Mouse (Mus musculus) adrenal gland, postnatal 0 days (tissue): Measurements from ENCODE around the gene Hist1h2ae. TPM values are rescaled to one million over a fixed set of nuclear protein-coding genes. Genes with fewer than 3 reads are reported as not detected.

ENCODE experiments used
- polyA plus RNA-seq: library from polyadenylated mRNA; unstranded; fragments of >200 nt; fragmentation: Nextera tagmentation; extraction: Ambion mirVana; gene quantifications from 2 replicates; pipeline ENCODE4 v1.2.1, GENCODE M21; 2015

The Hist1h2ae gene
- polyA plus RNA-seq = 38.1 and 43.6 TPM in 2 replicates

DNA sequence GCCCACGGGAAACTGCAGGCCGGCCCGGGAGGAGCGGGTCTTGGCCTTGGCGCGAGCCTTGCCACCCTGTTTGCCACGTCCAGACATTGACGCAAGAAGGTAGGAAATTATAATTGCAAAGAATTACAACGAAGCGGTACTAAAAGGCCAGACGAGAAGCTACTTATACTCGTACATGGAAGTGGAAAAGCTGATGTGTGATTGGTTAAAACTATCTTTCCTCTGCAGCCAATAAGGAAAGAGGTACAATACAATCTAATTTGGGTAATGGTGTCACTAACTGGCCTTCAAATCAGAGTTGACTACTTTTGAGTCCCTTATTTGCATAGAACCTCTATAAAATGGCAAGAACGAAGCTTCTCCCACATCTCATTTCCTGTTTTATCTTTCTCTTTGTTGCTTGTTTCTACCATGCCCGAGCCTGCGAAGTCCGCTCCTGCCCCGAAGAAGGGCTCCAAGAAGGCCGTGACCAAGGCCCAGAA lies at the start of gene Hist1h2ae, which contains the start of gene Hist1h2bg:
TSS of gene Hist1h2ae (minus strand) at position 199 of the 482 bp plus-strand sequence.
TSS of gene Hist1h2bg (plus strand) at position 375 of the 482 bp plus-strand sequence.

DNA sequence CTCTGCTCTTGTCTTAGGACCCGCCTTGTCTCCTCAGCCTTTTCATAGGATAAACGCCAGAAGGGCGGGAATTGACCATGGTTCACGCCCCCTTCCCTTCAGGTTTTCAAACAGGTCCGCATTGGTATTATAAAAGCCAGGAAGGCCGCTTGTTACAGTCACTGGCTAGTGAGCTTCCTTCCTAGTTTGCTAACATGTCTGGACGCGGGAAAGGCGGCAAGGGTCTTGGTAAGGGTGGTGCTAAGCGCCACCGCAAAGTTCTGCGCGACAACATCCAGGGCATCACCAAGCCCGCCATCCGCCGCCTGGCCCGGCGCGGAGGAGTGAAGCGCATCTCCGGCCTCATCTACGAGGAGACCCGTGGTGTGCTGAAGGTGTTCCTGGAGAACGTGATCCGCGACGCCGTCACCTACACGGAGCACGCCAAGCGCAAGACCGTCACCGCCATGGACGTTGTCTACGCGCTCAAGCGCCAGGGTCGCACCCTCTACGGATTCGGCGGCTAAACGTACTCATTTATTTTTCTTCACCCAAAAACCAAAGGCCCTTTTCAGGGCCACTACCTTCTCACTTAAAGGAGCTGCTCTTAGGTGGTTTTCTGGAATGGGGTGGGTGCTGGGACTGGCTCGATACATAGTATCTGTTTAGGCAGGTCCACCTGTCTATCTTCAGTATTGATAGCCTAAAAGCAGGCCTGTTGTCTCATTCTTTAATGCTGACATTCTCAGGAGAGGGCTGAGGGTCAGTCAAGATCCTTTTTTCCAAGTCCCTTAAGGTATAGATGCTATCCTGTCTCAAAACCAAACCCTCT lies 10.6 kb upstream of the Hist1h2ae start, which contains the start of gene Hist1h4d:
TSS of gene Hist1h4d (plus strand) at position 191 of the 811 bp plus-strand sequence.

DNA sequence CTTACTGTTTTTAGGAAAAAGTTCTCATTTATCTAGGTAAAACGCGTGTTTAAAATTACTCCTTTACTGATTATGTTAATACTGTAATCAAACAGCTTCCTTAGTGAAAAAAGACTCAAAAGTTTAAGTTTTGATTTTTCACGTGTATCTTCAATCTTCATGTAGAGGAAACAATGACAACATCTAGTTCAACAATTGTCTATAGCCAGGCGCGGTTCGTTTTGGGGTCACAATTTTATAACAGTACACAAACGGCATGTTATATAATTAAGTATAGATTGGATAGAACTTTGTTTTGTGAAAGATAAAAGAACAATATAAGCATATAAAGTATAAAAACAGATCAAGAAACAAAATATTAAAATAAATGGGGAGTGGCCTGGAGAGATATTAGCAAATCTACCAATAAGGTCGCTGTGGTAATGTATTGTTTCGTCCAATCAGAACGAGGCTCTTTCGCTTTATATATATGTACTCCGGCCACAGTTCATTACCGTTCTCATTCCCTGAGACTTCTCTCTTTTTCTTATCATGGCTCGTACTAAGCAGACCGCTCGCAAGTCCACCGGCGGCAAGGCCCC lies 4.3 kb upstream of the Hist1h2ae start, which contains the start of gene Hist1h3d:
TSS of gene Hist1h3d (plus strand) at position 493 of the 581 bp plus-strand sequence.

DNA sequence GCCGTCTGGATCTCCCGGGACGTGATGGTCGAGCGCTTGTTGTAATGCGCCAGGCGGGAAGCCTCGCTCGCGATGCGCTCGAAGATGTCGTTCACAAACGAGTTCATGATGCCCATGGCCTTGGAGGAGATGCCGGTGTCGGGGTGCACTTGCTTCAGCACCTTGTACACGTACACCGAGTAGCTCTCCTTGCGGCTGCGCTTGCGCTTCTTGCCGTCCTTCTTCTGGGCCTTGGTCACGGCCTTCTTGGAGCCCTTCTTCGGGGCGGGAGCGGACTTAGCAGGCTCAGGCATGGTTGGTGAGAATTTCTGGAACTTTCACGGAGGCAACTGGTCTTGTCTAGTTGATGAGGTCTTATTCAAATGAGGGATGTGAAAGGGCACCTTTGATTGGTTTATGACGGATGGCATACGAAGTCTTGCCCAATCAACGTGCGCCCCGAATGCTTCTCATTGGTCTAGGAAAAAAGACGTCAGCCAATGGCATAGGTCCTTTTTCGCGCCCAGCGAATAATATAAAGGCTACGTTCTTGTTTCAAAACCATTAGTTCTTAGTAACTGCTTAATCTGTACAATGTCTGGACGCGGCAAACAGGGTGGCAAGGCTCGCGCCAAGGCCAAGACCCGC lies 3.0 kb upstream of the Hist1h2ae start, which contains the start of the genes Hist1h2bf and Hist1h2ad:
TSS of gene Hist1h2bf (minus strand) at position 299 of the 627 bp plus-strand sequence.
TSS of gene Hist1h2ad (plus strand) at position 484 of the 627 bp plus-strand sequence.

DNA sequence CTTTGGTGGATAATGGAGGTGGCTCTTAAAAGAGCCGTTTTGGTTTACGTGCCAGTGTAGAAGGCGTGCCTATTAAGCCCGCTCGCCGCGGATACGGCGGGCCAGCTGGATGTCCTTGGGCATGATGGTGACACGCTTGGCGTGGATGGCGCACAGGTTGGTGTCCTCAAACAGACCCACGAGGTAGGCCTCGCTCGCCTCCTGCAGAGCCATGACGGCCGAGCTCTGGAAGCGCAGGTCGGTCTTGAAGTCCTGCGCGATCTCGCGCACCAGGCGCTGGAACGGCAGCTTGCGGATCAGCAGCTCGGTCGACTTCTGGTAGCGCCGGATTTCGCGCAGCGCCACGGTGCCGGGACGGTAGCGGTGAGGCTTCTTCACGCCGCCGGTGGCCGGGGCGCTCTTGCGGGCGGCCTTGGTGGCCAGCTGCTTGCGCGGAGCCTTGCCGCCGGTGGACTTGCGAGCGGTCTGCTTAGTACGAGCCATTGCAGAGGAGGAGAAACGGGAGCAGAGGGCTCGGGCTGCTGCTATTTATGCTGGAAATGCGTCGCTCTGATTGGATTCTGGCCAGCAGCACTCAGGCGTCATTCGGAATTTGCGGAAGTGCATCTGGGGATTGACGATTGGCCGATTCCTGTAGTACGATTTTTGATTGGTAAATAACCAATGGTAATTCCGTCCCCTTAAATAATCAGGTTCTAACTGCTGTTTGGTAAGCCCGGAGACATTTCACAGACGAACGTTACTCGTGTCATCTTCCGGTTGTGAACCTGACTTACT lies 8.9 kb downstream of the Hist1h2ae start, which contains the start of gene Hist1h3e:
TSS of gene Hist1h3e (minus strand) at position 487 of the 777 bp plus-strand sequence.

DNA sequence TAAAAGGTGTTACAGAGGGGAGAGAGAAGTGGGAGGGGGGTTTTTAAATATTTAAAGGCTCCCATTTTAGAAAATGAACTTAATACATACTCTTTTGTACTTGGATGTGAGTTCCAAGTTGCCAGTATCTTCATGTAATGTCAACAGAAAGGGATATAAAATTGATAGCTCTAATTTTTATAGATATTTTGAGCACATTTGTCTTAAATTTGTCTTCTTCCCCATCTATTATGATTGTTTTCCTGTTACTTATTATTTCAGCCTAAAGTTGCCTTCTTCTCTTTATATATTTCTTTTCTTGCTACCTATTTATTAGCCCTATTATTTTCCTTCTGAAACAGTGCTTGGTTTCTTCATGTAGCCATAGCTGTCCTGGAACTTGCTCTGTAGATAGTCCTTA lies 18.1 kb downstream of the Hist1h2ae start, which contains the start of gene Hist1h1d:
TSS of gene Hist1h1d (plus strand) at position 301 of the 400 bp plus-strand sequence.

DNA sequence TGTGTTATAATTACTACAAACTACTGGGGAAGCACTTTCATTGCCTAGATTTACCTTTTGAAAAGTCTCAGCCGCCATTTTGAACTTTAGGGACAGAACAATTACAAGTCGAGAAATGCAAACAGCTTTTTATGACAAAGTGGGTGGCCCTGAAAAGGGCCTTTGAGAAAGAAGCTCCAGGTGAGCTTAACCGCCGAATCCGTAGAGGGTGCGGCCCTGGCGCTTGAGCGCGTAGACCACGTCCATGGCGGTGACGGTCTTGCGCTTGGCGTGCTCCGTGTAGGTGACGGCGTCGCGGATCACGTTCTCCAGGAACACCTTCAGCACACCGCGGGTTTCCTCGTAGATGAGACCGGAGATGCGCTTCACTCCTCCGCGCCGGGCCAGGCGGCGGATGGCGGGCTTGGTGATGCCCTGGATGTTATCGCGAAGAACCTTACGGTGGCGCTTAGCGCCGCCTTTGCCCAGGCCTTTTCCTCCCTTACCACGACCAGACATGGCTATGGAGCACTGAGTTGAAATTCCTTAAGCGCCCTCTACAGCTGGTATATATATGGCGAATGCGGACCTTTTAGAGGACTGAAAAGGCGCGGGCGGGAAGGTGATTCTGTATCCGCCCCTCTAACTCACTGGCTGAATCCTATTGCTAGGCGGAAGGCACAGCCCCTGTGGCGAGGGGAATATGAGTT lies 19.7 kb downstream of the Hist1h2ae start, which contains the start of gene Hist1h4f:
TSS of gene Hist1h4f (minus strand) at position 503 of the 689 bp plus-strand sequence.

DNA sequence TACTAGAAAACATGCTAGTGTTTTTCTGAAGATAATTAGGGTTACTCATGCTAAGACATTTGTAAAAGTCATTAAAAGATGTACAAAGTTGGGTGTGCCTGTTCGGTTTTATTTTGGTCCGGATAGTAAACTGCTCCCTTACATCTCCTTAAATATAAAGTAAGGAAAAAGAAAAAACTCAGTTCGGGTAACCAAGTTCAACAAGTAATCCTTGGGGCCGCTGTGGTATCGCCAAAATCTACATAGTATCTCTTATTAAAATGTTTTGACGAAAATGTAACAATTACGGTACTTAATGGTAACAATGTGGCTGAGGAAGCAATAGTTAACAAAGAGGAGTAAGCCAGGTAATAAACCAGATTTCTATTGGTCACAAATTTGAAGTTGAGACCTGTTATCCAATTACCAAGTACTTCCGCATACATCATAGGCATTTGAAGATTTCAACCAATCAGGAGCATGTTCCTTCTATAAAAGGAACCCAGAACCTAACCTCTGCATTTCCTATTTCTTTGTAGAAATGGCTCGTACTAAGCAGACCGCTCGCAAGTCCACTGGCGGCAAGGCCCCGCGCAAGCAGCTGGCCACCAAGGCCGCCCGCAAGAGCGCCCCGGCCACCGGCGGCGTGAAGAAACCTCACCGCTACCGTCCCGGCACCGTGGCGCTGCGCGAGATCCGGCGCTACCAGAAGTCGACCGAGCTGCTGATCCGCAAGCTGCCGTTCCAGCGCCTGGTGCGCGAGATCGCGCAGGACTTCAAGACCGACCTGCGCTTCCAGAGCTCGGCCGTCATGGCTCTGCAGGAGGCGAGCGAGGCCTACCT lies 26.8 kb downstream of the Hist1h2ae start, which contains the start of gene Hist1h3f:
TSS of gene Hist1h3f (plus strand) at position 88 of the 822 bp plus-strand sequence.

DNA sequence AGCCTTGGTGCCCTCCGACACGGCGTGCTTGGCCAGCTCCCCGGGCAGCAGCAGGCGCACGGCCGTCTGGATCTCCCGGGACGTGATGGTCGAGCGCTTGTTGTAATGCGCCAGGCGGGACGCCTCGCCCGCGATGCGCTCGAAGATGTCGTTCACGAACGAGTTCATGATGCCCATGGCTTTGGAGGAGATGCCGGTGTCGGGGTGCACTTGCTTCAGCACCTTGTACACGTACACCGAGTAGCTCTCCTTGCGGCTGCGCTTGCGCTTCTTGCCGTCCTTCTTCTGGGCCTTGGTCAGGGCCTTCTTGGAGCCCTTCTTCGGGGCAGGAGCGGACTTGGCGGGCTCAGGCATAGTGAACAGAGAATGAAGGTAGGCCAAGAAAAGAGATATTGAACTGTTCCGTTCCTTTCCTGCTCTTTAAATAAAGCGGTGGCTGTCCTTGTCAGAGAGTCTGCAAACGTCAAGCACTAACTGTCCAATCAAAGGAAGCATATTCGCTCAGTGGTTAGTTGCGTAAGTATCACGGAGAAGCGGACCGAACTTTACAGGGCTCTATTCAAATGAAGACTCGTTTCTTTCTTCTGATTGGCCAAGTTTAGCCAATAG lies 27.9 kb downstream of the Hist1h2ae start, which contains the start of gene Hist1h2bh:
TSS of gene Hist1h2bh (minus strand) at position 394 of the 609 bp plus-strand sequence.

DNA sequence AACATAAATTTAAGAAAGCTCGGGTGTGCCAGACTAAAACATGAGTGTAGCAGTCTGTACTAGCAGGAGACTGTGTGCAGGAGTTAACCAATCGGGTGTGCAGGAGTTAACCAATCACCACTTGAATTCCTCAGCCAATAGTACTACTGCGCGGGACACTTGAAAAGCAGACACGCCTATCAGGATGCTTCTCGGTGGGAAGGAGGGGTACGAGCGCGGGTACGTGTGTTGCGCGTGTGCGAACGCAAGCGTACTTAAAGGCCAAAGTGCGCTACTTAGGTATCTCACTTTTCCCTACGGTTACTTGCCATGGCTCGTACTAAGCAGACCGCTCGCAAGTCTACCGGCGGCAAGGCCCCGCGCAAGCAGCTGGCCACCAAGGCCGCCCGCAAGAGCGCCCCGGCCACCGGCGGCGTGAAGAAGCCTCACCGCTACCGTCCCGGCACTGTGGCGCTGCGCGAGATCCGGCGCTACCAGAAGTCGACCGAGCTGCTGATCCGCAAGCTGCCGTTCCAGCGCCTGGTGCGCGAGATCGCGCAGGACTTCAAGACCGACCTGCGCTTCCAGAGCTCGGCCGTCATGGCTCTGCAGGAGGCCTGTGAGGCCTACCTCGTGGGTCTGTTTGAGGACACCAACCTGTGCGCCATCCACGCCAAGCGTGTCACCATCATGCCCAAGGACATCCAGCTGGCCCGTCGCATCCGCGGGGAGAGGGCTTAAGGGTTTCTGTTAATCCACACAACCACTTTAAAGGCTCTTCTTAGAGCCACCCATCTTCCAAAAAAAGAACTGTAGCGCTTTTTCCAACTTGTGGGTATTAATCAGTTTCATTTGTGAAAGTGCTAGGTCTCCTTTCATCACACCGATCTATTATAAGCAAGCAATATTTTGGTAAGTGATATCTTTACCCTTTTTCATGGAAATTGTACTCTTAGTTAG lies 35.6 kb downstream of the Hist1h2ae start, which contains the start of gene Hist1h3g:
TSS of gene Hist1h3g (plus strand) at position 286 of the 939 bp plus-strand sequence.

DNA sequence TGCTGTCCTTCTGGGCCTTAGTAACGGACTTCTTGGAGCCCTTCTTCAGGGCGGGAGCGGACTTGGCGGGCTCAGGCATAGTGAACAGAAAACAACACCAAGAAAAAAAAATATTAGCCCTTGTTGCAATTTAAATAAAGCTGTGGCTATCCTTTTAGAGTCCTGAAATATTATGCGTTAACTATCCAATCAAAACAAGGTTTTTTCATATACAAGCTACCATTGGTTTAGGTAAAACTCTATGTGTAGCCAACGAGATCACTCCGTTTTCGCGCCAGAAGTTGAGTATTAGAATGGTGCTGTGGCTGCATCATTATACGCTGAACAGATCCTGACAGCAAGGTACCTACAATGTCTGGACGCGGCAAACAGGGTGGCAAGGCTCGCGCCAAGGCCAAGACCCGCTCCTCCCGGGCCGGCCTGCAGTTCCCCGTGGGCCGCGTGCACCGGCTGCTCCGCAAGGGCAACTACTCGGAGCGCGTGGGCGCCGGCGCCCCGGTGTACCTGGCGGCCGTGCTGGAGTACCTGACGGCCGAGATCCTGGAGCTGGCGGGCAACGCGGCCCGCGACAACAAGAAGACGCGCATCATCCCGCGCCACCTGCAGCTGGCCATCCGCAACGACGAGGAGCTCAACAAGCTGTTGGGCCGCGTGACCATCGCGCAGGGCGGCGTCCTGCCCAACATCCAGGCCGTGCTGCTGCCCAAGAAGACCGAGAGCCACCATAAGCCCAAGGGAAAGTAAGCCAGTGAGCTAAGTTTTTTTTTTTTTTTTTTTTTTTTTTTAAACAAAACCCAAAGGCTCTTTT lies 37.3 kb downstream of the Hist1h2ae start, which contains the start of gene Hist1h2af:
TSS of gene Hist1h2af (plus strand) at position 347 of the 808 bp plus-strand sequence.

DNA sequence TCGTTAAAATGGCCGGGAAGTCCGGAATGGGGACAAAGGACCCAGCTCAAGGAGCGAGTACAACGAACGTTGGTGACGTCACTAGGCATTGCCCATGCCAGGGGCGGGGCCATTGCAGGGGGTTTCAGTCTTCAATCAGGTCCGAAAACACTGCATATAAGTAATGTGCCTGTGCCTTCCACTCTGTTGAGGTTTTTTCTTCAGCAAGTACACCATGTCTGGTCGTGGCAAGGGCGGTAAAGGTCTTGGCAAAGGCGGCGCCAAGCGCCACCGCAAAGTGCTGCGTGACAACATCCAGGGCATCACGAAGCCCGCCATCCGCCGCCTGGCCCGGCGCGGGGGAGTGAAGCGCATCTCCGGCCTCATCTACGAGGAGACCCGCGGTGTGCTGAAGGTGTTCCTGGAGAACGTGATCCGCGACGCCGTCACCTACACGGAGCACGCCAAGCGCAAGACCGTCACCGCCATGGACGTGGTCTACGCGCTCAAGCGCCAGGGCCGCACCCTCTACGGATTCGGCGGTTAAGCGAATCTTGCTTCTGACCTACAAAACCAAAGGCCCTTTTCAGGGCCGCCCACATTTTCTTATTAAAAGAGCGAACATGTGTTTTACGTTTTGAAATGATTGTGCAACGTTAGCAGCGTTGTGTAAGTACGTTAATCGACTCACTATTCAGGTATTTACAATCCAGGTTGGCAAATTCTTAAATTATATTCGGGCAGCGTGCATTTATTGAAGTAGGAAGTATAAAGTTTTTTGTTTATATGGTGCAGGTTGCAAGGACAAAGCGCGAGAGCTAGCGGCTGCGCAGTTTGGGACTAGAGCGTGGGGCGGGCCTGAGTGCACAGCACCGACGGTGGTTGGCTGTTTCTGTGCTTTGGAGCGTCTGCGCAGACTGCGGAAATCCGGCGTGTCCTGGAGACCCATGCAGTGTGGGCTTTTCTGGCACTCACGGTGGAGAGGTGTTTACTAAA lies 39.8 kb downstream of the Hist1h2ae start, which contains the start of gene Hist1h4h:
TSS of gene Hist1h4h (plus strand) at position 150 of the 975 bp plus-strand sequence.

